Mouse (Mus musculus) spleen, adult 2 months (tissue): Measurements from ENCODE around the gene Prss44.

Experiments used
- CTCF ChIP-seq: fragments of 200-500 bp; IDR thresholded peaks from 2 replicates; pipeline ENCODE4 v1.5.1; 2011; ENCODE audit warnings: mild to moderate bottlenecking, inconsistent platforms; ENCODE audit not compliant: insufficient read depth, insufficient read length, insufficient replicate concordance; ENCODE audit errors: extremely low read depth
- POLR2A ChIP-seq: fragments of 200-500 bp; IDR thresholded peaks from 2 replicates; pipeline ENCODE4 v1.6.1; 2011; ENCODE audit warnings: low read depth, low read length, inconsistent platforms

- no peak for TF ChIP-seq POLR2A
- no peak for TF ChIP-seq CTCF
Measured at GRCm38 (mm10) chr9:110821436-110821835, 7.6 kb downstream of the Prss44 start.
